Mouse (Mus musculus): ENCODE results near the gene Ube4a.
"Not testable (repeated sequence)": the region's sequence is repeated elsewhere in the genome, so short reads cannot be mapped to it uniquely, and the experiment has no call there.

The Ube4a gene

GRCm38 (mm10) chr9:44980242-44980641 lies 14.8 kb upstream of the Ube4a start, which contains the start of gene Cd3g:
Cd3g (minus strand) TSS chr9:44980431.
- DNase-seq: peak; percentile 90

DNA sequence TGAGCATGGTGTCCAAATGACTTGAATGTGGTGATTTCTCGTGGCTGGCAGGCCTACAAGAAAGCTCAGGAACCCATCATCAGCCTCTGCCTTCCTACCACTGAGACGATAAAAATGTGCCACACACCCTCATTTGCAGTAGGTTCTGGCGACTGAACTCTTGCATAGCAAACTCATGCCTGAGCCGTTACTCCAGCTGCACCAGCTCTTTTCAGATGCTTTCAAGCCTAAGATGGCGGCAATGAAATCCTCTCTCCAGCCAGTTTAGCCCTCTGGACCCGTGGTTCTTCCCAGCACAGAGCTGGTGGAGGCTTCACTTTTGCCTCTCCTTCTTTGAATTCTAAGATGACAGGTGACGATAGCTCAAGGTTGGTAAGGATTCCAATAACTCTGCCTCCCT lies 14.4 kb upstream of the Ube4a start:
- DNase-seq: peak; percentile 63

GRCm38 (mm10) chr9:44977813-44978212 lies 12.4 kb upstream of the Ube4a start:
- no peak for DNase-seq

DNA sequence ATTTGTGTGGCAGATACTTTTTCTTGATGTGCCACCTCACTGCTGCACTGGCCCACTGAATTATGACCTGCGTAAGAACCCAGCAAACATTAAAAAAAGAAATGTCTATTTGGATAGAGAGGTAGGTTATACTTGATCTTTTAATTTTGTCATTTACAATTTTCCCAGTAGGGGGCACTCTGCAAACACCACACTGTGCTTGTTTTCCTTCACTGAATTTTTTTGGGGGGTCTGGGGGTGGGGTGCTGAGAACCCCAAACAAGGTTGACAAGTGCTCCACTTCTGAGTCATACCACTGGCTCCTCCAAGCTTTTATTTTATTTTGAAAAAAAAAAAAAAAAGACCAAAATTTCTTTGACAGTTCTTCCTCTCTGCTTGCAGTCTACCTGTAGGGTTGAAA lies 4.0 kb upstream of the Ube4a start:
- DNase-seq: no peak

GRCm38 (mm10) chr9:44967763-44968162 lies 2.4 kb upstream of the Ube4a start:
- not testable (repeated sequence) for DNase-seq

GRCm38 (mm10) chr9:44966815-44967242 lies 1.4 kb upstream of the Ube4a start:
- peak; percentile 90 for DNase-seq

GRCm38 (mm10) chr9:44965833-44966466 lies 550 bp upstream of the Ube4a start:
- no peak for DNase-seq

DNA sequence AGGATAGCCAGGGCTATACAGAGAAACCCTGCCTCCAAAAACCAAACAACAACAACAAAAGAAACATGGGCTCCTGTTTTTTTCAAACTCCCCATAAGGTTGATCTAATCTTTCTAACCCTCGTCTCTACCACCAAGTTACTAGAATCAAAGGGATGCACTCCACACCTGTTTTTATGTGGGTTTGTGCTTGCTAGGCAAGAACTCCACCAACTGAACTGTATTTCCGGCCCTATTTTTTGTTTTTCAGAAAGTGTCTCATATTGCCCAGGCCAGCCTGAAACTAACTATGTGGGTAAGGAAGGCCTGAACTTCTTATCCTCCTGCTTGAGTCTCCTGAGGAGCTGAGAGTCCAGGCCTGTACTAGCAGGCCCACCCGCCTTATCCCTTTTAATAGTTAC lies 11.0 kb downstream of the Ube4a start:
- no peak for DNase-seq

DNA sequence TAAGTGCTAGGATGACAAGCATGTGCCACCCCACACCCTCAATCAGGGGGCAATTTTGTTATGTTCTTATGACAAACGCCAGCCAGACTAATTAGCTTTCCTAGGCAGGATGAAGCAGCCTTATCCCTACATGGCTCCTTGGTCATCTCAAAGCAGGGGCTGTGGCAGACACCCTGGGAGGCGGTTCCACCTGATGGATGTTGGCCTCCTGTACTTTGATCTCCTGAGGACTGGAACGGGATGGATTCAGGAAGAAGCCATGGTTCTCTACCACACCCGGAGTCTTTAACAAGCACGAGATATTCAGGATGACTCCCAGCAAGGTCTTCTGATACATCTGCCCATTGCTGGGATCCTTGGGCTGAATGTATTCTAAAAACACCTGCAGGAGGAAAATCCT lies 17.6 kb downstream of the Ube4a start:
- no peak for DNase-seq

GRCm38 (mm10) chr9:44946185-44946695 lies 19.2 kb downstream of the Ube4a start:
- DNase-seq: no peak

- no peak for DNase-seq
These were observed 23.0 kb downstream of the Ube4a start for GRCm38 (mm10) chr9:44942421-44942820.

- DNase-seq: no peak
These were observed 23.6 kb downstream of the Ube4a start for GRCm38 (mm10) chr9:44941756-44942155.

DNA sequence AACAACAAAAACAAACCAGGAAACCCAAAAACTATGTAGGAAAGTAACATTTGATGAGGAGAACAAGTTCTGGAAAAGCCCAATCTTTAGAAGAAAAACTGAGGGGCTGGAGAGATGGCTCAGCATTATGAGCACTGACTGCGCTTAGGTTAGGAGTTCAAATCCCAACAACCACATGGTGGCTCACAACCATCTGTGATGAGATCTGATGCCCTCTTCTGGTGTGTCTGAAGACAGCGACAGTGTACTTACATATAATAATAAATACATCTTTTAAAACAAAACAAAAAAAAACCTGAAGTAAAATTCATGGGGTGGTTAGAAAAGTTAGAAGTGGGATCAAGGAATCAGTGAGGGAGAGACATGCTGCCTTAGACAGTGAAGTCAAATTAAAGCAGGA lies 43.9 kb downstream of the Ube4a start:
- no peak for DNase-seq

DNA sequence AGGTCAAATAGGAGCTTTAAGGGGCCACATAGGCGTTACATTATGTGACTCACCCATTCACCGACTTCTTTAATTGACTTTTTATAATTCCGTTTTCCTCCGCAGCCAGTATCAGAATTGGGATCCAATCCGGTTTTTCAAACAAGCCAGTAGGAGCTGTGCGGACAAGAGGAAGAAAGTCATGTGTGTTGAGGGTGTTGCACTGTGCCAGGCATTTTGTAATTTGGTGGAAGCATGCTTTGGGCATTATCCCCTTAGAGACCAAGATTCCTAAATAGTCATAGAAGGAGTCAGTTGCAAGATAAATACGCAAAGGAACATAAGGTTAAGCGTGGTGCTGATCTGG lies 44.3 kb downstream of the Ube4a start:
- DNase-seq: no peak

- DNase-seq: peak; percentile 86
These were observed 44.9 kb downstream of the Ube4a start, which contains the start of gene Atp5l for GRCm38 (mm10) chr9:44920374-44921122. Atp5l (minus strand) TSS chr9:44920742.

GRCm38 (mm10) chr9:44919606-44920005 lies 45.8 kb downstream of the Ube4a start:
- no peak for DNase-seq

GRCm38 (mm10) chr9:44916196-44916595 lies 49.2 kb downstream of the Ube4a start:
- DNase-seq: peak; percentile 80

- DNase-seq: no peak
These were observed 50.7 kb downstream of the Ube4a start for GRCm38 (mm10) chr9:44914706-44915105.

GRCm38 (mm10) chr9:44911365-44911764 lies 54.0 kb downstream of the Ube4a start:
- DNase-seq: no peak

DNA sequence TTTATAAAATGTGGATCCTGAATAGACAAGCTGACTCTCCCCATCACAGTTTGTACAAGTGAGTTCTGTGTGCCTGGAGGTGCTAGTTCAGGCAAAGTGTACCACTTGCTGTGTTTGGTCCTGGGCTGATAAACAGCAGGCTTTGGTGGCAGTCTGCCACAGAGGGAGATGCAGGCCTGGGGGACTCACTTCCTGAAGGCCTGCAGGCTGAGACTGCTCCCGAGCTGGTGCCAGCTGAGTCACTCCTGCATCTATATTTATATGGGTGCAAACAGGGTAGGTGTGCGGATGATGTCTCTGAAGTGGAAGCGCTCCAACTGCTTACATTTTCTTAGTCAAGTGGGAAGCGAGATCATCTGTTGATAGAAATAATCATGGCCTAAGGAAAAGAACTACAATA lies 59.8 kb downstream of the Ube4a start:
- DNase-seq: no peak

- no peak for DNase-seq
These were observed 60.4 kb downstream of the Ube4a start for GRCm38 (mm10) chr9:44904964-44905363.

DNA sequence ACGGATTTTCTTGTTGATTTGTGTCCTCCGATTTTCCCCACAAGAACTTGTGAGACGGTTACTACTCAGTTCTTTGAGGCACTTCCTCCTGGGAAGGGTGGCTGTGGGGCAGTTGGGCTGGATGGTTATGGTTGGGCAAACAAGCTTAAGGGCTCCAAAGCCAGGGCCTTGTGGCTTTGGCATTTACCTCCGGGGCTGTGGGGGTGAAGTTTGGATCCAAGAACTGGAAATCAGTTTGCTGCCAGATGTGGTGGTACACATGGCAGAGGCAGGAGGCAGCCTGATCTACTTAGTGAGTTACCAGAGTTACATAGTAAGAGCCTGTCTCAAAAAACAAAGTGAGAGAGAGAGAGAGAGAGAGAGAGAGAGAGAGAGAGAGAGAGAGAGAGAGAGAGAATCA lies 61.5 kb downstream of the Ube4a start:
- DNase-seq: no peak

- DNase-seq: peak; percentile 62
These were observed 65.0 kb downstream of the Ube4a start for GRCm38 (mm10) chr9:44900402-44900801.

DNA sequence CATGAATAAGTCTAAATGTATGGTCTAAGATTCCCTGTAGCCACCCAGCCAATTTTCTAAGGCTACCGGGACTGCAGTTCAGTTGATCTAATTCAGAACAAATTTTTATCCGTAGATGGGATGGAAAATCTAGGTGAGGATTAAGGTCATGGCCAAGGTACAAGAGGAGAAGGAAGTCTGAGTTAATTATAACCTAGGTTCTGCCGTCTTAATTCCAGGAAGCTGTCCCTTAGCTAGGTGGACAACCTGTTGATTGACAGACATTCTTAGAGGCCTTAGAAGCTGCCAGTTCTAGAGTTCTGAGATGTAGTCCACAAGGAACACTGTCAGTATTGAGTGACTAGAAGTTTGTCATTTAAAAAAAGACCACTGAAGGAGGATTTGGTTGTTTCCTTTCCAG lies 65.7 kb downstream of the Ube4a start:
- no peak for DNase-seq
